Mouse (Mus musculus) stomach, embryonic 14.5 days (tissue): ENCODE results near the gene Smpd3. TPM values are rescaled to one million over a fixed set of nuclear protein-coding genes. Genes with fewer than 3 reads are reported as not detected.
"Not testable (repeated sequence)": the region's sequence is repeated elsewhere in the genome, so short reads cannot be mapped to it uniquely, and the experiment has no call there.

ENCODE experiments used
- ATAC-seq: fragments of 200-750 bp; cut with Nextera tagmentation; 2 replicates; pipeline ENCODE4 v1.8.0; 2017; ENCODE audit warnings: low read depth, moderate TSS enrichment; ENCODE audit not compliant: insufficient number of reproducible peaks, insufficient read depth, low FRiP score
- H3K27ac ChIP-seq: fragments of 300-500 bp; sonication (generic); 2 replicates; pipeline ENCODE4 v1.5.1; 2014; ENCODE audit warnings: mild to moderate bottlenecking, low read length, moderate library complexity, mixed read lengths
- H3K27me3 ChIP-seq: fragments of 300-500 bp; sonication (generic); 2 replicates; pipeline ENCODE4 v1.6.1; 2014; ENCODE audit warnings: low read length, control low read depth, mixed read lengths; ENCODE audit not compliant: control insufficient read depth, insufficient read depth
- H3K36me3 ChIP-seq: fragments of 300-500 bp; sonication (generic); 2 replicates; pipeline ENCODE4 v1.6.1; 2014; ENCODE audit warnings: mild to moderate bottlenecking, control low read depth, low read length, moderate library complexity, mixed read lengths; ENCODE audit not compliant: control insufficient read depth, insufficient read depth
- H3K4me1 ChIP-seq: fragments of 300-500 bp; sonication (generic); 2 replicates; pipeline ENCODE4 v1.6.1; 2014; ENCODE audit warnings: low read length, control low read depth, mixed read lengths; ENCODE audit not compliant: control insufficient read depth, insufficient read depth
- H3K4me2 ChIP-seq: fragments of 300-500 bp; sonication (generic); replicated peaks from 2 replicates; pipeline ENCODE4 v1.6.1; 2014; ENCODE audit warnings: low read depth, low read length, control low read depth
- H3K4me3 ChIP-seq: fragments of 300-500 bp; sonication (generic); 2 replicates; pipeline ENCODE4 v1.5.1; 2014; ENCODE audit warnings: low read depth, low read length, control low read depth
- H3K9ac ChIP-seq: fragments of 300-500 bp; sonication (generic); replicated peaks from 2 replicates; pipeline ENCODE4 v1.6.1; 2014; ENCODE audit warnings: low read depth, mild to moderate bottlenecking, control low read depth, low read length, moderate library complexity, mixed read lengths
- H3K9me3 ChIP-seq: fragments of 300-500 bp; sonication (generic); 2 replicates; pipeline ENCODE4 v1.6.1; 2016; ENCODE audit warnings: low read depth, low read length, control low read depth; ENCODE audit not compliant: control insufficient read depth
- WGBS: fragments of 180-500 bp; shearing (Covaris S2); extraction: QIAGEN DNeasy Blood & Tissue Kit; methylation state at CpG from one replicate; pipeline ENCODE4 v1.1.7; 2014; 5-methylcytosine and 5-hydroxymethylcytosine counted together
- polyA plus RNA-seq: library from polyadenylated mRNA; unstranded; fragments of >200 nt; fragmentation: Nextera tagmentation; extraction: Ambion mirVana; gene quantifications from 2 replicates; pipeline ENCODE4 v1.2.1, GENCODE M21; 2014

Gene Smpd3
- polyA plus RNA-seq, 1 experiment from 2014 or later: 9.7 TPM

DNA sequence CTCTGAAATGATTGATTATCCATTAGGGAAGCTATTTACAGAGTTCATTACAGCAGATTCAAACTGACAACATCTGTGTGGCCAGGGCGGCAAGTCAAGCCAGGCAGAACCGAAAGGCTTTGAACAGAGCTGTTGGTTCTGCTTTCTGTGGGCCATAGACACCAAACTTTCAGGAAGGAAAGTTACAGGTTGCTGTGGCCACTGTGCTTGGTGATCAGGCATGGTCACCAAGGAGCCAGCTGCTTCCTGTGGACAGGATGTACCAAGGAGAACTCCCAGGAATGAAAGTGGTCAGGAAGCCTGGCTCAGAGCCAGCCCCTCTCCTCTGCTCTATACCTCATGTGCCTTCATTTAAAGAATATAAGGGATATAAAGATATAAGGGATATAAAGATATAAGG, 30.2 kb downstream of the Smpd3 start:
- ATAC-seq: no peak
- 12% methylated on average over 2 of the region's 2 CpGs for WGBS
- H3K9ac ChIP-seq: no peak overlapping the region
- no peak overlapping the region for H3K4me3 ChIP-seq
- 0 out of 2 replicates have a peak overlapping the region, but pooled peaks have one; percentile 5 for H3K4me2 ChIP-seq
- H3K36me3 ChIP-seq: no peaks in the 10 kb centered on the region
- peak overlapping the region; percentile 81 for H3K27ac ChIP-seq
- peaks cover 29% of the 10 kb centered on the region for H3K4me1 ChIP-seq
- no peaks in the 10 kb centered on the region for H3K27me3 ChIP-seq
- no peaks in the 10 kb centered on the region for H3K9me3 ChIP-seq

- H3K27ac ChIP-seq: peak overlapping the region; percentile 48; the same call in 1 of the 2 replicates
- H3K4me2 ChIP-seq, H3K36me3 ChIP-seq, H3K9ac ChIP-seq, H3K4me3 ChIP-seq, H3K9me3 ChIP-seq, H3K27me3 ChIP-seq: not testable (repeated sequence)
- H3K4me1 ChIP-seq: peaks cover 29% of the 10 kb centered on the region
- ATAC-seq: 0 out of 2 replicates have a peak, but pooled peaks have one; percentile 8
- WGBS: 35% methylated on average over 2 of the region's 2 CpGs
These were observed 31.0 kb downstream of the Smpd3 start for GRCm38 (mm10) chr8:106306711-106307248.

DNA sequence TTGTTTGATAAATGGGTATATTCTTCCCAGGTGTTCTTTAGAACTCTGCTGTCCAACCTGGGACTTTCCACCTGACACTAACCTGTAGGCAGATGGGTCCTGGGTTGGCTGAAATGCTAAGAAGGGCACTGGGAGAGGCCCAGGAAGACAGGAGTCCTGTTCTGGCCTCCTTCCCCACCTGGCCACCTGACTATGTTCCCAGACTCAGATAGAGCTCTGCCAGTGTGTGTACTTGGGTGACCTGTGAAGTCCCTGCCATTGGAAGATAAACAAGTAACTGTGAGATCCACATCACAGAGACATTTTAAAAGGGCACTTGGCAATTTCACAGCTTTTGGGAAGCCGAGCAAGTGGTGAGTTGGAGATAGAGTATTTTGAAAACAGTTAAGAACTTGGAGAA, 31.7 kb downstream of the Smpd3 start:
- no peaks in the 10 kb centered on the region for H3K27me3 ChIP-seq
- ATAC-seq: no peak
- H3K27ac ChIP-seq: peak overlapping the region; percentile 27; the same call in 1 of the 2 replicates
- 73% methylated on average over 1 of the region's 1 CpGs for WGBS
- no peak overlapping the region for H3K9ac ChIP-seq
- H3K4me2 ChIP-seq: no peak overlapping the region
- H3K4me3 ChIP-seq: no peak overlapping the region
- H3K4me1 ChIP-seq: peaks cover 29% of the 10 kb centered on the region
- no peaks in the 10 kb centered on the region for H3K9me3 ChIP-seq
- no peaks in the 10 kb centered on the region for H3K36me3 ChIP-seq

DNA sequence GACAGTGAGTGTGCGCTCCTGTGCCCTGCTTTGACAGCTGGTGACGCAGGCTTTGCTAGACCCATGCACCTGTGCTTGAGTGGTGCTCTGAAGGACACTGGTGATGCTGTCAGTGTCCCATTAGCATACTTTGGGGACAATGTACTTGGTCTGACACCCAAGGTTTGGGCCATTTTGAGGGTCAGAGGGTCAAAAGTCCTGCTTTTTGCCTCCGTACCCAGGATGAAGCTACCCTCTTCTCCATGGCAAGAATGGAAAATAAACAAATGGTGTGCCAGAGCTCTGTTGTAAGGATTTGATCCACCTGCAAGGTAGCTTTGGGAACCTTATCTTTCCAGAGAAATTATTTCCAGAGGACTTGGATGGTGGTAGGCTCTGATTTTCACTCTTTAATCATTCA, 32.5 kb downstream of the Smpd3 start:
- Histone ChIP-seq H3K9ac (no peak overlapping the region), H3K27me3 (no peaks in the 10 kb centered on the region), H3K4me2 (no peak overlapping the region), H3K9me3 (no peaks in the 10 kb centered on the region), H3K27ac (no peak overlapping the region), H3K36me3 (no peaks in the 10 kb centered on the region), H3K4me3 (no peak overlapping the region), H3K4me1 (peaks cover 29% of the 10 kb centered on the region)
- WGBS: 91% methylated on average over 3 of the region's 3 CpGs
- ATAC-seq: no peak

DNA sequence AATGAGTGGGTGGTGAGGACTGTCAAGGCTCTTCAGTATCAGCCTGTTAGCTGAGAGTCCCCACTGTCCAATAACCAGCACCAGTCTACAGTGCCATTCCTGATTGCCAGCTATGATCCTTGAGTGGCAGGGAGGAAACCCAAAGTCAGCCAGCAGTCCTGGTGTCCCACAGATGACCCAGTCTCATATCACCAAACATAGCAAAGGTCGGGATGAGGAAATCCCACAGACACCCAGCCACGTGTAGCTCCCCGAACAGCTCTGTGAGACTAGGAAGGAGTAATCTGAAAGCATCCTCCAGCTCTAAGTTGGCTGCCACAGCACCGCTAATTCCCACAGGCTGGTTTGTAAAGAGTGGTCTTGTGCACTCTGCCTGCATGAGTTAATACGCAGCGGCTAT, 33.5 kb downstream of the Smpd3 start:
- no peak overlapping the region for H3K27ac ChIP-seq
- no peaks in the 10 kb centered on the region for H3K27me3 ChIP-seq
- no peaks in the 10 kb centered on the region for H3K36me3 ChIP-seq
- peaks cover 29% of the 10 kb centered on the region for H3K4me1 ChIP-seq
- no peak for ATAC-seq
- no peak overlapping the region for H3K4me2 ChIP-seq
- H3K9ac ChIP-seq: no peak overlapping the region
- H3K9me3 ChIP-seq: no peaks in the 10 kb centered on the region
- 72% methylated on average over 6 of the region's 6 CpGs for WGBS
- no peak overlapping the region for H3K4me3 ChIP-seq

GRCm38 (mm10) chr8:106300739-106301715, 36.8 kb downstream of the Smpd3 start:
- H3K27ac ChIP-seq: peak overlapping the region; percentile 44; the same call in 1 of the 2 replicates
- no peak overlapping the region for H3K9ac ChIP-seq
- 57% methylated on average over 9 of the region's 9 CpGs for WGBS
- peaks cover 6% of the 10 kb centered on the region for H3K4me1 ChIP-seq
- ATAC-seq: 0 out of 2 replicates have a peak, but pooled peaks have one; percentile 10
- H3K4me3 ChIP-seq: no peak overlapping the region
- no peaks in the 10 kb centered on the region for H3K27me3 ChIP-seq
- H3K4me2 ChIP-seq: no peak overlapping the region
- H3K9me3 ChIP-seq: no peaks in the 10 kb centered on the region
- no peaks in the 10 kb centered on the region for H3K36me3 ChIP-seq

DNA sequence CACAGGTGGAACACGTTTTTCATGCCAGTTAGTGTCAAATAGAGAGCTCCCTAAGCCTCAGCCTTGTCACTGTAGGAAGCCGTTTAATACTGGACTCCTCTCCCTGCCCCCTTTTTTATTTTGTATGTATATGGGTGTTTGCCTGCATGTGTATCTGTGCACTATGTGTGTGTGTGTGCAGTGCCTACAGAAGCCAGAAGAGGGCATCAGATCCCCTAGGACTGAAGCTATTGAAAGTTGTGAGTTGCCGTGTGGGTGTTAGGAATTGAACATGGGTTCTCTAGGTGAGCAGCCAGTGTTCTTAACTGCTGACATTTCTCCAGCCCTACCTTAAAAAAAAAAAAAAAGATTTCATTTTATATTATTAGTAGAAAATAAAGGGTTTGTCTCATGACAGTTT, 38.1 kb downstream of the Smpd3 start:
- no peaks in the 10 kb centered on the region for H3K27me3 ChIP-seq
- H3K27ac ChIP-seq: no peak overlapping the region
- H3K9me3 ChIP-seq: no peaks in the 10 kb centered on the region
- no peaks in the 10 kb centered on the region for H3K36me3 ChIP-seq
- H3K4me1 ChIP-seq: peaks cover 2% of the 10 kb centered on the region; the same call in 1 of the 2 replicates
- H3K4me2 ChIP-seq: no peak overlapping the region
- 82% methylated on average over 3 of the region's 3 CpGs for WGBS
- H3K4me3 ChIP-seq: no peak overlapping the region
- ATAC-seq: no peak
- H3K9ac ChIP-seq: no peak overlapping the region

DNA sequence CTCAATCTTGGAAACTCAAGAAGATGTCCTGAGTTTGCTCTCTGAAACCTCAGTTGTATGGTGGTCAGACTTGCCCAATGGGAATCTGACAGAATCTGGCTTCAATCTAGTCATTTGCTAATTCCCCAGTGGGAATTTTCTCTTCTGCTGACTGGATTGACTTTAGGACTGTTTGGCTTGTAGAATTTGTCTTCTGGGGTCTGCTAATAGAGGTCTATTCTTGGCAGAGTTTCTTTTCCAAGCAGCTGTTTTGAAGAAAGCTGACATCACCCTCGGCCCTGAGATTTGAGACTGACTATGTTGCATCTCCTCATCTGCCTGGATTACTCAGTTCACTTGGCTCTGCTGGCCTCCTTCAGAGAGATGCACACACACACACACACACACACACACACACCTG, 38.9 kb downstream of the Smpd3 start:
- no peaks in the 10 kb centered on the region for H3K9me3 ChIP-seq
- no peaks in the 10 kb centered on the region for H3K27me3 ChIP-seq
- no peak overlapping the region for H3K27ac ChIP-seq
- 42% methylated on average over 1 of the region's 1 CpGs for WGBS
- no peak for ATAC-seq
- peaks cover 2% of the 10 kb centered on the region; the same call in 1 of the 2 replicates for H3K4me1 ChIP-seq
- no peak overlapping the region for H3K9ac ChIP-seq
- no peak overlapping the region for H3K4me3 ChIP-seq
- no peak overlapping the region for H3K4me2 ChIP-seq
- H3K36me3 ChIP-seq: no peaks in the 10 kb centered on the region
